Mouse (Mus musculus) right cerebral cortex, postnatal 10 days (tissue): Measurements from ENCODE around the gene Fam53a.

Source experiments
- DNase-seq, 2 experiments: peaks; one replicate each; pipeline ENCODE4 v3.0.0; 2021; ENCODE audit warnings: low spot score in 2 of 2

Gene Fam53a

DNA sequence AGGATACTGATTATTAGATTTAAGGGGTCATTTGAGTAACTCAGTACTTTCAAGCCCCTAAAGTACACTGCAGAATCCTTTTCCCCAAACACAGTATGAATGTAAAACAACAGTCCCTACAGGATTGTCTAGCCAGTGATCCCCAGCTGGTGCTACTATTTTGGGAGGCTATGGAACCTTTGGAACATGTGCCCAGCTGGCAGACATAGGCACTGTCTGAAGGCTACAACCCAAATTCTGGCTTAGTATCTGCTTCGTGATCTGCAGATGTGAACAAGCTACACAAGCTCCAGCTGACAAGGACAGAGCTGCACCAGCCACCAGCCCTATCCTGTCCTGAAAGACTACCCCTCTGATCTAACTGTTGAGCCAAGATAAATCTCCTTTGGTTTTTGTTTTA is 3.1 kb upstream of the Fam53a start:
- DNase-seq: peak in 1 of 2 experiments; percentile 45

DNA sequence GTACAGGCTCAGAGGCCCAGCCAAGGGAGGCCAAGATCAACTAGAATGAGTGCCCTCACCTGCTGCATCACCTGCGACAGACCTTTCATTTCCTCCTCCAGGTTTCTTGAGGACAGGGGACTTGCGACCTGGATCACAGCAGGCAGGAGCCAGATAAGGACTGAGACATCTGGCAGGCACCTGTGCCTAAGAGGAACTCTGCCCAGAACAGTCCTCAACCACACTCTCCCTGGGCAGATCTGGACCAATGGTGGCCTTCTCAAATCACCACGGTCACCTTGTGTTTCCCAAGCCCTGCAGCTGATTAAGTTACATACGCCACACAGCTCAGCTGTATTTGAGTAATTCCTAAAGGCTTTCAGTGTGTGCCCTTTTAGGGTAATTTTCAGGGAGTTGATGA is 1.2 kb upstream of the Fam53a start:
- no peak for DNase-seq

DNA sequence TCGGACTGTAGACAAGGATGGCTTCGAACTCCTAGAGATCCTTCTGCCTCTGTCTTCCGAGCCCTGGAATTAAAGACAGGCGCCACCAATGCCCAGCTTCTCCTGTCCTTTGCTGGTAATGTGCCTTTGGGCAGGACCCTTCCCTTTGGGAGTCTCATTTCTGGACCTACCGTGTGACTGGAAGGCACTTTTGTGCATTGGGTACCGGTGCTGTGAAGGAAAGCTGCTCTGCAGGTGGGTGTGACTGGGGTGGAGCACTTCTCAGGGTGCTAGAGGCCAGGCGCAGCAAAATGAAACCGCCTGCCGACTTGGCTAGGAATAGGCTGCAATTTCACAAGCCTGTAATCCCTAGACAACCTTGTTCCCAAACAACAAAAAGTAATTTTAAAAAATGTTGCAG is 626 bp upstream of the Fam53a start:
- DNase-seq: peak; percentile 40 to 48

DNA sequence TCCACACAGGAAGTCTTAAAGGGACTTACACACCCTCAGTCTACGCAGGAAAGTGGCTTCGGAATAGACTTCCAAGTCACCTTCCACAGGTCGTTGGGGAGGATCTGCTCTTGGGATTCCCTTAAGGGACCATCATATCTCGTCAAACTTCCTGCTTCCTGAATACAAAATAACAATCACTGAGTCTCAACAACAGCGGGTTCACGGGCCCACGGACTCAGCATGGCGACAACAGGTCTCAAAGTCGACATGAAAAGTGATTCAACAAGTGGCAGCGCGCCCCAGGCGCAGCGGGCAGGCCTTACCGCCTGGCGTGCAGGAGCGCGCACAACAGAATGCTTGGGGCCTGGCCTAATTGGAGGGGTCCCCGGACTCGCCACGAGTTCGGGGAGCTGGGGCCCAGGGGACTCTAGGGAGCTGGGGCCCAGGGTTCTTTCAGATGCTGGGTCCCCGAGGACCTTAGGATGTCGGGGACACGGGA is 575 bp downstream of the Fam53a start:
- DNase-seq: peak; percentile 66 to 72

DNA sequence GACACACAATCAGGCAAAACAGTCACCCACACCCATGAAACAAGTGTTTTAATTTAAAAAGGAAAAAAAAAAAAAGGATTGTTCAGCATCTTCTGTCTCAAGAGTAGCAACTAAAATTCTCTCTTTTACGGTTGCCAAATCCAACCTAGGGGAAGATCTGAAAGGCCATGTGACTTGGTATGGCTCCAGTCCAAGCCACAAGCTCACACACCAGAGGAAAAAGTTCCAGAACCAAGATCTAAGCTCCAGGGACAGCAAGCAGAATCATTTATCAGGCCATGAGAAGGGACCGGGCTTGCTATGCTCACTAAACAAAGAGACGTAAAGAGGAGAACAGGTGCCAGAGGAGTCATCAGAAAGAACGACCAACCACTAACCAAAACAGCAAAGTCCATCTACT is 1.5 kb downstream of the Fam53a start:
- DNase-seq: no peak

DNA sequence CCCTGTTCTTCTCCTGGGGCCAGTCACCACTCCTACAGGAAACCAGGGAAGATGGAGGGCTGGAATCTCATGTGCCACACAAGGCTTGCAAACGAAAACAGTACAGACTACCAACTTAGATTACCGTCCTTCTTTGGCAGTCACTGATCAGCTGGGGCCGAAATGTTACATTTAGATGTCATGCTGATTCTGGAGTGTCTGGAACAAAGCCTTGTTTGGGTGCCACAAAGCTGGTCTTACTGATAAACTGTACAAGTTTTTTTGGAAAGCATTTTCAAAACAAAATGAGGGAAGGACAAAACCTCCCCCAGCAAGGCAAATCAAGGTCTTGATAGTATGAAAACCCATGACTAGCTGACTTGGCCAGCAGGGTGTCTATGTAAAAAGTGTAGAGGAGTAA is 5.7 kb downstream of the Fam53a start:
- no peak for DNase-seq

DNA sequence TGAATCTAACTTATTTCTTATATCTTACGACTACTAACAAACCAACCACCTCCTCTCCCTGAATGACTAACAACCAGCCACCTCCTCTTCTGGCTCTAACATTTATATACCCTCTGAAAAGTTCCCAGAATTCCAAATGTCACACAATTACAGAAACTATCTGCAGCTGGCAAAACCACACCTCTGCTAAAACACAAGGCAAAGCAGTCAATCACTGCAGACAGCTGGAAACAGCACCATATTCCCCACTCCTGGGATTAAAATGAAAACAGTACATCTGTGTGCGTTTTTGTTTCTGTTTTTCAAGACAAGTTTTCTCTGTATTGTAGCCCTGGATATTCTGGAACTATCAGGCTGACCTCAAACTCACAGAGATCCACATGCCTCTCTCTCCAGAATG is 6.8 kb downstream of the Fam53a start:
- no peak for DNase-seq

DNA sequence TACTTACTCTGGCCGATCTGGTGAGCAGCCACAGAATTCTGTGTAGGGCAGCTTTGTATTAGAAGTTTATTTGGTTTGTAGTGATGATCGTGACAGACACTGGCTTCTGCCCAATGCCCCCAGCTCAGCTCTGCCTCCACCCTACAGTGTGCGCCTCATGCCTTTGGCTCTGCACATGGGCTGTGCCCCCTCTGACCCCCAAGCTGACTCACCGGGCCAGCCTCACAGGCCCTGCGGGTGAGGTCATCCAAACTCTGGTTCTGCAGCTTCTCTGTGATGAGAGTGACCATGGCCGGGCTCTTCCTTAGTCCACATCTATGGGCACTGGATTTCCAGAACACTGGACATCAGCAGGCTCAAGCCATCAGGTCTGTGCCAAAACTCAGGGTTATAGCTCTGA is 15.0 kb downstream of the Fam53a start:
- DNase-seq: no peak

DNA sequence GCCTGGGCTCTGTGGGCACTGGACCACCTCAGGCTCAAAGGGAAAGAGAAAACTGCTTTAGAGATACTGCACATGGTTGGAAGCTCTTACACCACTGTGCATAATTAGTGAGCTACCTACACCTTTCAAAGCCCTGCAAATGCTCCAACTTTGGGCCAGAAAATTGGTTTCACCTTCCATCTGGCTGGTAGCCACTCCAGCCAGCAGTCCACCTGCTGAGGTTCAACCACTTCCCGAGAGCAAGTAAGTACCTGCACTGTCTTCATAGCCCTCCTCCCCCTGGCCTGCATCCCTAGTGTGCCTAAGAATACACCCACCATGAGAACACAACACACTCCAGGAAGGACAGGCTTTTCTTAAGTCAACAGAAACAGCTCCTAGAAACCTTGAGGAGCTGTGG is 17.6 kb downstream of the Fam53a start:
- DNase-seq: no peak

DNA sequence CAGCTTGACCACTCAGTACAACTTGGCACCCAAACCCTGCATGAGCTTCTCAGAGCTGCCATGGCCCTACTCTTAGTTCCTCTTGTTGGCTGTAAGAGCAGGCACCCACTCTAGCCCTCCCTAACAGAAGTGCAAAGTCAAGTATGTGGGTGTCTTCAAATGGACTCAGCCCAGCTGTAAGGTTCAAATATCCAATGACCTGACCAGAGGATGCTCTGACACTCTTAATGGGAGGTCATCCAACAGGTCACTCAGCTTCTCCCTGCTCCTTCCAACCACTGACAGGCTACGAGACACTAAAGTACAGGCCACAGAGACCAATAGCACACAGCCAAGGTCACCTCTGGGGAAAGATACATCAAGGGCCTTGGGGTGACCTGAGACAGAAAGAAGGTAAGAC is 20.2 kb downstream of the Fam53a start:
- no peak for DNase-seq

DNA sequence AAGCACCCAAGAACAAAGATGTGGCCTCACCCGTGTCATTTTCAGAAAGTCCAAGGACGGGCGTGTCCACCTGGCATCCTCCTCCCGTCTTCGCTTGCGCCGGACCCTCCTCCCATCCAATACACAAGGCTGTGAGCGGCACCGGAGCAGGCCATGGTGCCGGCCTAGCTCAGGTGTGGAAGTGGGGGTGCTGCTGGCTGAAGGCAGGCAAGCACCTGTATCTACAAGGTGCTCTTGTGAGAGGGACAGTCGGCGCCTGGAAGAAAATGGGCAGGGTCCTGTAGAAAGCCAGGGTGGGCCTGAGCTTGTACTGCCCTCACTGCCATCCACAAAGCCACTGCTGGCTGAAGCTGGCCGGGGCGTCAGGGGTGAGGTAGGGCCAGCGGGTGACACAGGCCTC is 22.0 kb downstream of the Fam53a start:
- DNase-seq: no peak

DNA sequence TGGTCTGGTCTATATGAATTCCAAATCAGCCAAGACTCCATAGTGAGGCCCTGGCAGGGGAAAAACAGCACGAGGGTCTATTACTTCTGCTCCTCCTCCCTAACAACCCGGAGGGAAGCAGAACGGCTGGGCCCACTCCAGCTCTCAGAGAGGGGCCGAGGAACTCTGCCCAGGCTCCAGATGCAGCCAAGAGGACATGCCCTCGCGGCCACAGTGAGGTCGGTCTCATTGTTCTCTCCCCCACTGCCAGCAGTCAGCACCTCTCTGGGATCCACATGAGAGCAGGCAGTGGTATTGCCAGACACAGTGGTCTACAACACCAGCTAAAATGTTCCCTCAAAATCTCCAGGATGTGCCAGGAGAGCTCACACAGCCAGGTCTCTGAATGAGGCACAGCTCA is 22.8 kb downstream of the Fam53a start:
- no peak for DNase-seq

DNA sequence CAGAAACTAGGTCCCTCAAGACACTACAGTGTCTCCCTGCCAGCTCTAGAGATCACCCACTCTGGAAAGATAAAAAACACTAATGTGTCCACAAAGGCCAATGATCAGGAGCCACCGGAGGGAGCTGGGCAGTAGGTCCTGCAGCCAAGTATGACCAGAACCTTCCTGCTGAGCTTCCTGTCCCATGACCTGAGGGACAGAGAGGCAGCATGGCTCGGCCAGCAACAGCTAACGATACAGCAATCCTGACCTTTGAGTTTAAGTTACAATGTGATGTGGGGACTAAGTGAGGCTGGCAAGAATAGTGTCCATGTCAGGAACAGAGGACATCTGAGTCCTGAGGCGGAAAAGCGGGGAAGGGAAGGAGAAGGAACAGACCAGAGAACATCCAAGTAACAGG is 24.1 kb downstream of the Fam53a start:
- no peak for DNase-seq

DNA sequence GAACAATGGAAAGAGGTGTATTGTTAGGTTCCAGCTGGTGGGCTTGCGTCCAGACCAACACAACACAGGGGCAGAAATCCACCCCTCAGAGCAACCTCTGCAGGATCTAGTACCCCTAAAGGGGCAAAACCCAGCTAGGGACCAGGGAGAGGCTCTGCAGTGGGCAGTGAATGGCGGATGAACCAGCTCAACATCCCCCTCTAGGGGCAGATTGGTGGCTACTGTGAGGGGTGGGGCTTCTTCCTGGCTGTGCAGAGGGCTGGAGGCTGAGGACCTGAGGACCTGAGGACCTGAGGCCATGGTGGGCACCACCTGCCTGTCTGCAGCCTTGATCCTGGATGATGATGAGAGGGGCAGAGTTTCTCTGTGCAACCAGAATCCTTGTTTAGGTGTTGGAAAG is 35.8 kb downstream of the Fam53a start:
- no peak for DNase-seq

DNA sequence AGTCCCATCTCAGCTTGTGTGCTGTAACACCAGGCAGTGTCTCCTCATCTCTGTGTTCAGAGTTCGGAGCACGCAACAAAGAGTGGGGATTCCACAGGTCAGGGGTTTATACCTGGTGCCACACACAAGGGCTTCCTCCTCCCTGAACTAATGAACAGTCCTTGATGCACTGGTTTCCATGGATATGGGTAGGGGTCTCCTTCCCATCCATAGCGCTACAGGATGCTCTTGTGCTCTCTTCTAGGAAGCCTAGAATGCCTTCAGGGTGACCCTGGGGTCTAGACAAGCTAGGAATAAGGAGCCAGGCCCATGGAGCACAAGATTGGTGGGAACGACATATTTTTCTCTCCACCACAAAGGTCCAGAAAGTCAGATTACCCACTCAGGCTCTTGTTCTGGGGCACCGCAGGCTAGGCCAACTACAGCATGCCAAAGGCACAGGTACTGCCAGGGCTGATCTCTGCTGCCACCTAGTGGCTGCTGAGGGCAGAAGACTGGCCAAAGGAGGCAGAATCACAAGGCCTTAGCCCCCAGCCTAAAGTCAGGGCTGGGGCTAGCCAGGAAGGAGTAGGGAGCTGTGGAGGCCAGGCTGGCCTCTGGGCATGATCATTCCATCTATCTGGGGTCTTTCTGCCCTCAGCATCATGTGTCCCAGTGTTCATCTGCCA is 40.1 kb downstream of the Fam53a start:
- peak; percentile 74 to 86 for DNase-seq

DNA sequence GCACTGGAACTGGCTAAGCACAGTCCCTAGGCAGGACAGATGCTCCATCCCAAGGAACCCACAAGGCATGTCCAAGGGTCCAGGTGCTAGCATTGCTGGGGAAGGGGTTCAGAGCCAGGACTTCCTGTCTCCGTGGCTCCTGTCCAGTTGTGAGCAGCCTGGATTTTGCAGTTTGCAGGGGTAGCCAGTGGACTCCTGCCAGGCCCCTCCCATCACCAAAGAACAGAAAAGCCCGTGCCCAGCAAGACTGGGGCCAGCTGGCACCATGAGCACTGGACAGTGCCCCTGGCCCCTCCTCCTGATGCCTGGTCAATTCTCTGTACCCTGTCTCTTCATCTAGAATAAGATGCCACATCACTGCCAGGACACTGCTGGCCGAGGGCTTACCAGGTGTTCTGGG is 41.4 kb downstream of the Fam53a start:
- no peak for DNase-seq

DNA sequence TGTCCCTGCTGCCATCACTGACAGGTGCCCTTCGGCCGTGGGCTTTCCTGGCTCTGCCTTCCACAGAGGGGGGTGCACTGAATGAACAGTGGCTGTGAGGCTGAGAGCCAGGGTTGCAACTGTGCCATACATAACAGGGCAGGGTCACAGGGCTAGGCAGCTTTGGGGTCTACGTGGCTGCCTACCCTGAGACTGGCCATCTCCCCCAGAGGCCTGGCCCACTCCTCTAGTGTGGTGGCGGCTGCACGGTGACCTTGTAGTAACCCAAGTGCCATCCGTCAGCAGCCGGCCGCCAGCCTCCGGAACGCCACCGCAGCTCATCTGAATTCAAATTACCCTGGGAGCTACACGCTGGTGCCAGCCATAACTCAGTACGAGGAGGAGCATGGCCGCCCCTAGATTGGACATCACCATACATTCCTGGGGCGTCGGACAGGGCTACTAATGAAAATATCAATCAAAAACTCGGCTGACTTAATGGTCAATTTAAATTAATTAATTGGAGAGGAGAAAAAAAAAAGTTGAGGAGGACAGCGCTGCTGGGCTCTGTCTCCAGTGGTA is 41.9 kb downstream of the Fam53a start:
- no peak for DNase-seq

DNA sequence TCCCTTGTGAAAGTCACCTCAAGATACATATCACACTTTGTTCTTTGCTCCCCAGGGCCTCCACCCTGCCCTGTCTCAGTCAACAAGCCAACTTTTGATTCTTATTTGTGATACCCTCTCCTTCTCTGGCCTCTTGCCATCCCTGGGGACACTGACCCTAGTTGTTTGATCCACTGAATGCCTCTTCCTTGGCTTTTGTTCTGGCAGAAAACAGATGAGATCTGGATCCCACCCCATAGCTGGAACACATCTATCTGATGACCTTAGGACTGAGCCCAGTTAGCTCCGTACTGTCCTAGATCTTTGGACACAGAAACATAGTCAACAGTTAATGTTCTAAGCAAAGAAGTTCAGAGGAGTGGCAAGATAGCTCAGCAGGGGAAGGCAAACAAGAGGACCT is 49.1 kb downstream of the Fam53a start:
- DNase-seq: no peak

DNA sequence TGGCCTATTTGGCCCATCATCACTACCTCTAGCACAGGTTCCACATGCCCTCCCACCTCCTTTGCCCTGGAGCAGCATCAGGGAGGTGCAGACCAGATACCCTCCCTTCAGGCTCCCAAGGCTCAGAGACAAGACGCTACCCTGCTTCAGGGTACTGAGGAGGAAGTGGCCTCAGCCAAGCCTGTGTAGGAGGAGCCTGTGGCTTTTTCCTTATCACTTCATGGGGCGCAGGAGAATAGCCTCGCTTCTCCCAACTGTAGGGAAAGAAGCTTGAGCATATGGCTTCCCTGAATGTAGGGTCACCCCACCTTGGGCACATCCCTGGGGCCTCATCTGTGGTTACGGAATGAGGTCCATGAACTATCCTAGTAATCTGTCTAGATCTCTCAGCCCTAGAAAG is 55.2 kb downstream of the Fam53a start:
- no peak for DNase-seq

DNA sequence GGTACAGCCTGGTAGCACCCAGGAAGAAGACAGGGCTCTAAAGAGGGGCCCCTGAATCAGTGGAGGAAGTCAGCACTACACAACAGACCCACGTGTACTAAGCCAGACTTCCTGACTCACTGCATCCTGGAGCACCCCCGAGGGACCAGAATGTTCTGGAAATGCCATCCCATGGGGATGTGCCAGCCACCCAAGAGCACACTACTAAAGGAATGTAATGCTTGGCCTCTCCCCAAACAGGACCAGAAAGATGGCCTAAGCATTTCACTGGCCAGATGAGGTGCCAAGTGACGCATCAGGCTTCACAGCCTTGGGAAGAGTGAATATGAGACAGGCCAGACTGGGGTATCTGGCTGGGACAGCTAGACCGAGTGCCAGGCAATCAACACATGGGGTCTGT is 63.5 kb downstream of the Fam53a start:
- DNase-seq: no peak

DNA sequence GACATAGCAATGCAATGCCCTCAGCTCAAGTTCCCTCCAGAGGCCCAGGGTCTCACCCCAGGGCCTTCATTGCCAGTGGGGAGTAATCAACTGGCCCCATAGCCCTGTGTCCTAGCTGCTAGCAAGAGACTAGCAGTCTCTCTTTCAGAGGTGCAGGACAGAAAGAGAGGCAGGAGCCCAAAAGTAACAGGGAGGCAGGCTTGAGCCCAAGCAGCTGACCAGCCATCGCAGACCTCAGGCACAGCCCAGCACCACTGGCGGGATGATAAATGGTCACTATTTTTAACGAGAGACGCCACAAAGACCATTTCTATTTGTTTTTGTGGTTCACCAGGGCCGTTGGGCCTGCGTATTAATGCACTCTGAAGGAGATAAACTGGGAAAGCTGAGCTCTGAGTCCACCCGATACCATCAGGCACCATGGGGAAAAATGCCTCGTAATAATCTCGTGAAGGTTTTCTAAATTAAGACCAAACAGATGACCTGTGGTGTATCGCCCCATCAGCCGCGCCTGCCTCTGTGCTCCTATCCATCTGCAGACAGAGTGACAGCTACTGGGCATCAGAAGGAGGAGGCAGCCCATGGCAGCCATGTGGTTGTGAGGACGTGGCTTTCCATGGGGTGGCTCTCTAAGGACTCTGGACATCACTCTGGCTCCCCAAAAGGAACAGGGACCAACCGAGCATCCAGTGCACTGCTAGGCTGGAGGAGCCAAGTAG is 73.0 kb downstream of the Fam53a start:
- DNase-seq: no peak
